Mouse (Mus musculus) stomach, postnatal 0 days (tissue): ENCODE measurements at regions not wholly inside any gene's neighbourhood (a gene's known extent, or its start where the extent isn't known, plus 50 kb on each side); places are given as distances from the start of the nearest gene placed in this dataset.

Source experiments
- CTCF ChIP-seq: IDR thresholded peaks from 2 replicates; pipeline ENCODE4 v1.5.1; 2016; ENCODE audit warnings: antibody characterized with exemption, low read depth, mild to moderate bottlenecking, moderate library complexity
- EP300 ChIP-seq: optimal IDR thresholded peaks from 2 replicates; pipeline ENCODE3; 2016; ENCODE audit warnings: antibody characterized with exemption

- TF ChIP-seq CTCF (no peak), EP300 (no peak)
Measured at GRCm38 (mm10) chr9:94133682-94134081, 404.2 kb downstream of the 1190002N15Rik start.
